Mouse (Mus musculus) stomach, postnatal 0 days (tissue): Measurements from ENCODE around the gene Lta.

Source experiments
- CTCF ChIP-seq: IDR thresholded peaks from 2 replicates; pipeline ENCODE4 v1.5.1; 2016; ENCODE audit warnings: antibody characterized with exemption, low read depth, mild to moderate bottlenecking, moderate library complexity
- EP300 ChIP-seq: optimal IDR thresholded peaks from 2 replicates; pipeline ENCODE3; 2016; ENCODE audit warnings: antibody characterized with exemption

DNA sequence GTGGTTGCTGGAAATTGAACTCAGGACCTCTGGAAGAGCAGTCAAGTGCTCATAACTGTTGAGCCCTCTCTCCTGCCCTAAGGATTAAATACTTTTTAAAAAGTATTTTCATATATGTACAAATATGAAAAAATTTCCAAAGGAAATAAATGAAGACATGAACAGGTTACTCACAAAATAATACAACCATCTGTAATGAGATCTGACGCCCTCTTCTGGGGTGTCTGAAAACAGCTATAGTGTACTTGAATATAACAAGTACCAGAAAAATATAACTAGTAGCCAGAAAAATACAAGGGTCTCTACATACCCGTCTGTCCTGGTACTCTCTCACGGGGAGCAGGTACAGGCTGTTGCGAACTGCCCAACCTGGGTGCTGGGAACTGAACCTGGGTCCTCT lies 19.5 kb upstream of the Lta start:
- TF ChIP-seq EP300 = no peak
- no peak for TF ChIP-seq CTCF
